Comparison of ENCODE assay signal across 13 mouse cellular contexts in the genomic region with DNA sequence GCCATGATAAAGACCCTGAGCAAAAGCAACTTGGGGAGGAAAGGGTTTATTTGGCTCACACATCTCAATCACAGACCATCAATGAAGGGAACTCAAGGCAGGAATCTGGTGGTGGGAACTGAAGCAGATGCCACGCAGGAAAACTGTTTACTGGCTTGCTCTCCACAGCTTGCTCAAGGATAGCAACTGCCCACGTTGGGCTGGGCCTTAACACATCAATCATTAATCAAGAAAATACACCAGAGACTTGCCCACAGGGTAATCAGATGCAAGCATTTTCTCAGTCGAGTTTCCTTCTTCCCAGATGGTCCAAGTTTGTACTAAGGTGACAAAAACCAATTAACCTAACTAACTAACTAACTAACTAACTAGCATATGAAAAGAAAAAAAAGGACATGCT.
"Had no signal": no experiment of that assay in that cellular context is flagged by ENCODE, and none has a peak within 500 bp of the region (broad histone marks: within the 10 kb centered on the region; RNA-seq: fewer than 3 reads in every experiment).

No protein-coding gene starts in this region.

- DNase-seq: left cerebral cortex, postnatal 4 days; lung, embryonic 14.5 days; lung, postnatal 10 days; lung, postnatal 4 days; right cerebral cortex, postnatal 25 days; thymus, adult 18-20 months; thymus, postnatal 14 days had no signal

- H3K36me3 ChIP-seq: limb, embryonic 13.5 days; liver, embryonic 15.5 days; midbrain, embryonic 15.5 days; neural tube, embryonic 12.5 days had no signal

- H3K9me3 ChIP-seq: limb, embryonic 13.5 days; liver, embryonic 15.5 days; midbrain, embryonic 15.5 days; neural tube, embryonic 12.5 days had no signal

- H3K27me3 ChIP-seq: limb, embryonic 13.5 days; liver, embryonic 15.5 days; midbrain, embryonic 15.5 days; neural tube, embryonic 12.5 days had no signal

- H3K4me3 ChIP-seq: limb, embryonic 13.5 days; liver, embryonic 15.5 days; midbrain, embryonic 15.5 days; neural tube, embryonic 12.5 days had no signal

- H3K4me1 ChIP-seq: liver, embryonic 15.5 days; midbrain, embryonic 15.5 days; neural tube, embryonic 12.5 days had no signal

- ATAC-seq: midbrain, embryonic 15.5 days had no signal

- H3K27ac ChIP-seq: hindbrain, embryonic 14.5 days; limb, embryonic 13.5 days; liver, embryonic 15.5 days; midbrain, embryonic 15.5 days; neural tube, embryonic 12.5 days had no signal

- H3K9ac ChIP-seq: hindbrain, embryonic 14.5 days; limb, embryonic 13.5 days; liver, embryonic 15.5 days; lung, embryonic 14.5 days; midbrain, embryonic 15.5 days; neural tube, embryonic 12.5 days had no signal

- H3K4me2 ChIP-seq: hindbrain, embryonic 14.5 days; limb, embryonic 13.5 days; liver, embryonic 15.5 days; lung, embryonic 14.5 days; midbrain, embryonic 11.5 days; midbrain, embryonic 15.5 days; neural tube, embryonic 12.5 days had no signal
